Mouse (Mus musculus): ENCODE measurements at regions not wholly inside any gene's neighbourhood (a gene's known extent, or its start where the extent isn't known, plus 50 kb on each side); places are given as distances from the start of the nearest gene placed in this dataset.

GRCm38 (mm10) chr12:92703731-92704130 lies 854.8 kb upstream of the Sel1l start:
- Histone ChIP-seq H3K27ac (no peak overlapping the region), H3K4me2 (replicated peaks) (no peak overlapping the region), H3K9ac (no peak overlapping the region), H3K36me3 (no peaks in the 10 kb centered on the region), H3K4me3 (replicated peaks) (no peak overlapping the region), H3K4me1 (replicated peaks) (no peaks in the 10 kb centered on the region), H3K9me3 (no peaks in the 10 kb centered on the region), H3K27me3 (replicated peaks) (no peaks in the 10 kb centered on the region)
- ATAC-seq: no peak

GRCm38 (mm10) chr12:92692956-92693355 lies 844.0 kb upstream of the Sel1l start:
- Histone ChIP-seq H3K9ac (no peak overlapping the region), H3K36me3 (no peaks in the 10 kb centered on the region), H3K27me3 (replicated peaks) (no peaks in the 10 kb centered on the region), H3K27ac (no peak overlapping the region), H3K4me1 (replicated peaks) (no peaks in the 10 kb centered on the region), H3K9me3 (no peaks in the 10 kb centered on the region), H3K4me3 (replicated peaks) (no peak overlapping the region), H3K4me2 (replicated peaks) (no peak overlapping the region)
- 73% methylated on average over 1 of the region's 1 CpGs for WGBS
- no peak for ATAC-seq

DNA sequence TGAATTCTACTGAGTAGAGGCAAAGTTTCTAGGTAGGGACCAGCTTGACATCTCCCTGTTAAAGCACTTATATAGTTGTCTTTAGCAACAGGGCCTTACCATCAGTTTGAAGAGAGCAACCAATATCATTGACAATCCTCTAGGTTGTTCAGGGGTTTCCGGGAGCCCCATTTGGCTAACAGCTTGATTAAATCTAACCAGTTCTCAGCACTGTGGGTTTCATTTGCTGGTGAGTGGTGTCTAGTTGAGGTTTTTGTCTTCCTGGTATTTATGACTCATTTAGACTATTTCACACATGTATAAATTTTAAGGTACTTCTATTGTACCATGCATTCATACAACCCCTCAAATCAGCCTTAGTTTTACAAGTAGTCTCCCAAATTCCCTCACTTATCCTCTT lies 823.4 kb upstream of the Sel1l start:
- no peaks in the 10 kb centered on the region for H3K9me3 ChIP-seq
- 97% methylated on average over 1 of the region's 1 CpGs for WGBS
- no peak overlapping the region for H3K27ac ChIP-seq
- H3K9ac ChIP-seq: no peak overlapping the region
- no peaks in the 10 kb centered on the region for H3K27me3 ChIP-seq (replicated peaks)
- no peaks in the 10 kb centered on the region for H3K36me3 ChIP-seq
- no peak overlapping the region for H3K4me2 ChIP-seq (replicated peaks)
- no peak overlapping the region for H3K4me3 ChIP-seq (replicated peaks)
- H3K4me1 ChIP-seq (replicated peaks): no peaks in the 10 kb centered on the region
- no peak for ATAC-seq

GRCm38 (mm10) chr12:92646634-92647033 lies 797.7 kb upstream of the Sel1l start:
- H3K27me3 ChIP-seq (replicated peaks): no peaks in the 10 kb centered on the region
- no peak overlapping the region for H3K27ac ChIP-seq
- H3K4me3 ChIP-seq (replicated peaks): no peak overlapping the region
- 79% methylated on average over 2 of the region's 2 CpGs for WGBS
- no peak overlapping the region for H3K9ac ChIP-seq
- H3K4me2 ChIP-seq (replicated peaks): no peak overlapping the region
- ATAC-seq: no peak
- no peaks in the 10 kb centered on the region for H3K4me1 ChIP-seq (replicated peaks)
- no peaks in the 10 kb centered on the region for H3K9me3 ChIP-seq
- H3K36me3 ChIP-seq: no peaks in the 10 kb centered on the region

DNA sequence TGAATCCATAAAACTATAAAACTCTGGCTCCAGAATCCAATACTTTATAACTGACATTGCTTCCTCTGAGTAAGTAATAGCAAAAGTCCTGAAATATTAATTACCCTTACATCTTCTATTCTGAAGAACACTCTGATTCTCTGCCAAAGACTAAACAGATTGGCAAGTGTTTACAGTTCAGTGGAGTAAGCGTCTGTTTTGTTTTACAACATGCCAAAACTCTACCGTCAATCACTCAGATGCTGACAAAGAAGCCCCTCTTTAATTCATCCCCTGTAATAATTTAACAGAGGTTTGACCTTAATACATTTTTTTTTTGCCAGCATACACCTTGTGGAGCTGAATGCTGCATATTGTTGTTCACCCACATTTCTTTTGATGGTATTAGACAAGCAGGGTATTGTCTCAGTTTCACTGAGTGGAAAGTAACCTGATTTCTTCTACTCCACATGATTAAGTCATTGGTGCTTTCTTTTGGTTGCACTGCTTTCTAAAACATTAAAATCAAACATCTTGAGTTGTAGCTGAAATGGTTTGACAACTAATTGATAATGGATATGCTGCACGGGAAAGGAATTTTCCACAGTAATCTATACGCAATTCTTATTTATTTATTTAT lies 796.2 kb upstream of the Sel1l start:
- no peaks in the 10 kb centered on the region for H3K4me1 ChIP-seq (replicated peaks)
- WGBS: 56% methylated on average over 4 of the region's 4 CpGs
- H3K9ac ChIP-seq: no peak overlapping the region
- H3K9me3 ChIP-seq: no peaks in the 10 kb centered on the region
- ATAC-seq: no peak
- no peaks in the 10 kb centered on the region for H3K27me3 ChIP-seq (replicated peaks)
- no peaks in the 10 kb centered on the region for H3K36me3 ChIP-seq
- no peak overlapping the region for H3K4me2 ChIP-seq (replicated peaks)
- no peak overlapping the region for H3K27ac ChIP-seq
- no peak overlapping the region for H3K4me3 ChIP-seq (replicated peaks)

GRCm38 (mm10) chr12:92619120-92619519 lies 770.2 kb upstream of the Sel1l start:
- no peak overlapping the region for H3K4me2 ChIP-seq (replicated peaks)
- no peak overlapping the region for H3K9ac ChIP-seq
- H3K36me3 ChIP-seq: no peaks in the 10 kb centered on the region
- no peaks in the 10 kb centered on the region for H3K9me3 ChIP-seq
- no peaks in the 10 kb centered on the region for H3K27me3 ChIP-seq (replicated peaks)
- H3K27ac ChIP-seq: no peak overlapping the region
- no peaks in the 10 kb centered on the region for H3K4me1 ChIP-seq (replicated peaks)
- ATAC-seq: no peak
- H3K4me3 ChIP-seq (replicated peaks): no peak overlapping the region

GRCm38 (mm10) chr12:92618519-92618918 lies 769.6 kb upstream of the Sel1l start:
- ATAC-seq: no peak
- no peak overlapping the region for H3K9ac ChIP-seq
- H3K36me3 ChIP-seq: no peaks in the 10 kb centered on the region
- WGBS: 48% methylated on average over 2 of the region's 2 CpGs
- no peaks in the 10 kb centered on the region for H3K9me3 ChIP-seq
- H3K4me2 ChIP-seq (replicated peaks): no peak overlapping the region
- H3K4me3 ChIP-seq (replicated peaks): no peak overlapping the region
- no peaks in the 10 kb centered on the region for H3K4me1 ChIP-seq (replicated peaks)
- no peak overlapping the region for H3K27ac ChIP-seq
- no peaks in the 10 kb centered on the region for H3K27me3 ChIP-seq (replicated peaks)

DNA sequence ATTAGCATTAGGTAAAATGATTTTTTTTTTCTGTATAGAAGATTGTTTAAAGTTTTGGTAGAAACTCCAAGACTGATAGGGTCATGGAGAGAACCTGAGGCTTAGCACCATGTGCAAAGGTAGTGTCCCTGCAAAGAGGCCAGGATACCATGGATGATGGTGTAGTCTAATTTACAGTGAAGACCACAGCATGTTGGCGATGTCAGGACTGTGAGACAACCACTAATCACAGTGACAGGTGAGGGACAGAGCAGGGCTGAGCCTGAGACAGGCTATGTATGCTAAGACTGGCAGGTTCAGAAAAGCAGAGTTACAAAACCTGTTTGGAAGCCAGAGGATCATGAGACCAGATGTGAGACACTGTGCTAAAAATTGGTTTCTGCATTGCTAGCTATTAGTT lies 752.7 kb upstream of the Sel1l start:
- no peak for ATAC-seq
- WGBS: 83% methylated on average over 1 of the region's 1 CpGs
- Histone ChIP-seq H3K36me3 (no peaks in the 10 kb centered on the region), H3K9me3 (no peaks in the 10 kb centered on the region), H3K27ac (no peak overlapping the region), H3K9ac (no peak overlapping the region), H3K4me3 (replicated peaks) (no peak overlapping the region), H3K4me2 (replicated peaks) (no peak overlapping the region), H3K27me3 (replicated peaks) (no peaks in the 10 kb centered on the region), H3K4me1 (replicated peaks) (no peaks in the 10 kb centered on the region)

DNA sequence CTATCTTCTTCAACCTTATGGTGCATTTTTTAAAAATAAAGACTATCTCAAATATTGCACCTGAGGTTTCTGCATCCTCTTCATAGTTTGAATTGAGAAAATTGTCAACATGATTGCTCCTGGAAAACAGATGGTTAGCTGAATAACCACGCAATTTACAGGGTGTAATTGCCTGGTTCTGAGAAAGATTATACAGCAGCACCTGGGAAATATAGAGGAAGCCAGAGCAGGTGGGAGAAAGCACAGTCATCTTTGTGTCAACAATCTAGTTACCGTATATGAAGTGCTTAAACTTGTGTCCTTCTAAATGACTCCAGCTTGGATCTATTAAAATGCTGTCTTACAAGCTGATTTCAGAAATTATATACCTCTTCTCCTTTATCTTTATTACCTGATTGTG lies 740.8 kb upstream of the Sel1l start:
- no peaks in the 10 kb centered on the region for H3K4me1 ChIP-seq (replicated peaks)
- no peak overlapping the region for H3K9ac ChIP-seq
- no peak overlapping the region for H3K27ac ChIP-seq
- H3K9me3 ChIP-seq: no peaks in the 10 kb centered on the region
- H3K36me3 ChIP-seq: no peaks in the 10 kb centered on the region
- 61% methylated on average over 2 of the region's 2 CpGs for WGBS
- ATAC-seq: no peak
- no peak overlapping the region for H3K4me3 ChIP-seq (replicated peaks)
- H3K27me3 ChIP-seq (replicated peaks): no peaks in the 10 kb centered on the region
- no peak overlapping the region for H3K4me2 ChIP-seq (replicated peaks)

GRCm38 (mm10) chr12:92589305-92589704 lies 740.3 kb upstream of the Sel1l start:
- Histone ChIP-seq H3K4me2 (replicated peaks) (no peak overlapping the region), H3K4me1 (replicated peaks) (no peaks in the 10 kb centered on the region), H3K9me3 (no peaks in the 10 kb centered on the region), H3K27me3 (replicated peaks) (no peaks in the 10 kb centered on the region), H3K27ac (no peak overlapping the region), H3K9ac (no peak overlapping the region), H3K36me3 (no peaks in the 10 kb centered on the region), H3K4me3 (replicated peaks) (no peak overlapping the region)
- ATAC-seq: no peak
- WGBS: 74% methylated on average over 6 of the region's 6 CpGs

GRCm38 (mm10) chr12:92578596-92578995 lies 729.6 kb upstream of the Sel1l start:
- no peak overlapping the region for H3K4me2 ChIP-seq (replicated peaks)
- 97% methylated on average over 1 of the region's 1 CpGs for WGBS
- no peak overlapping the region for H3K9ac ChIP-seq
- H3K4me1 ChIP-seq (replicated peaks): no peaks in the 10 kb centered on the region
- ATAC-seq: no peak
- H3K4me3 ChIP-seq (replicated peaks): no peak overlapping the region
- H3K27ac ChIP-seq: no peak overlapping the region
- no peaks in the 10 kb centered on the region for H3K36me3 ChIP-seq
- H3K27me3 ChIP-seq (replicated peaks): no peaks in the 10 kb centered on the region
- no peaks in the 10 kb centered on the region for H3K9me3 ChIP-seq
